Comparison of ENCODE assay signal across 16 mouse cellular contexts in the genomic region with DNA sequence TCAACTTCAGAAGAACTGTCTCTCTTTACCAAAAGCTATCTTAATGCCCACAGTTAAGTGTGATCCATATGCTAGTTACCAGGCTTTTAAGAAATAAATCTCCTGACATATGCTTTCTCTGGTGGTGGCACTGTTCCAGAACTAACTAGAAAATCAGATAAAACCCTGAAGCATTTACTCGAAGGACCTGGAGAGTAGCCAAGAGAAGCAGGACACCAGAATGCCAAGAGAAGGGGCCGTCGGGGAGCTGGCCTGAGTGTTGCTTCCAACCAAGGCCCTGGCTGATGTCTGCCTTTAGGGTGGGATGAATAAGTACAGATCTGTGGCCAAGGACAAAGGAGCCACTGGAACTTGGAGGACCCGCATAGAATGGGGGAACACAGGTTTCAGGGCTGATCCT.
DNase-seq lines count a peak whose midpoint lies in the region; ATAC-seq and TF ChIP-seq lines count a peak whose summit lies in the region.
"Had no signal": no experiment of that assay in that cellular context is flagged by ENCODE, and none has a peak within 500 bp of the region (broad histone marks: within the 10 kb centered on the region; RNA-seq: fewer than 3 reads in every experiment).

No protein-coding gene starts in this region.

- TF ChIP-seq POLR2A in lung, adult 2 months (IDR thresholded peaks at IDR 0.05; ENCODE audit: borderline replicate concordance, extremely low read depth, low read depth, low read length): no peak

- H3K36me3 ChIP-seq in embryonic facial prominence, embryonic 14.5 days (ENCODE audit: control insufficient read depth, insufficient read depth, low read length): no peaks in the 10 kb centered on the region
- no peaks in the 10 kb centered on the region for H3K36me3 ChIP-seq in embryonic facial prominence, embryonic 10.5 days (replicated peaks)
- no peaks in the 10 kb centered on the region for H3K36me3 ChIP-seq in kidney, embryonic 14.5 days (ENCODE audit: control insufficient read depth, insufficient read depth, low read length)
- H3K36me3 ChIP-seq in lung, embryonic 15.5 days: no peaks in the 10 kb centered on the region
- H3K36me3 ChIP-seq: heart, embryonic 15.5 days; hindbrain, embryonic 12.5 days; midbrain, embryonic 12.5 days had no signal

- 22% methylated on average over 4 of the region's 4 CpGs for WGBS in embryonic facial prominence, embryonic 14.5 days
- WGBS in embryonic facial prominence, embryonic 10.5 days: 94% methylated on average over 4 of the region's 4 CpGs
- 51% methylated on average over 4 of the region's 4 CpGs for whole genome bisulfite sequencing in kidney, embryonic 14.5 days
- WGBS in lung, embryonic 15.5 days: 22% methylated on average over 4 of the region's 4 CpGs
- 42% methylated on average over 4 of the region's 4 CpGs for WGBS in lung, adult 2 months

- H3K27ac ChIP-seq in embryonic facial prominence, embryonic 14.5 days (replicated peaks; ENCODE audit: low read depth, low read length): no peak overlapping the region
- H3K27ac ChIP-seq in embryonic facial prominence, embryonic 10.5 days (replicated peaks): no peak overlapping the region
- peak overlapping the region; percentile 27; the same call in 1 of the 2 replicates for H3K27ac ChIP-seq in kidney, embryonic 14.5 days (ENCODE audit: low read depth, low read length)
- no peak overlapping the region for H3K27ac ChIP-seq in lung, embryonic 15.5 days
- H3K27ac ChIP-seq: heart, embryonic 15.5 days; hindbrain, embryonic 12.5 days; midbrain, embryonic 12.5 days had no signal

- H3K9ac ChIP-seq in embryonic facial prominence, embryonic 14.5 days (ENCODE audit: low read depth, low read length): no peak overlapping the region
- H3K9ac ChIP-seq in kidney, embryonic 14.5 days (ENCODE audit: low read depth, low read length): no peak overlapping the region
- H3K9ac ChIP-seq in lung, embryonic 15.5 days: no peak overlapping the region
- H3K9ac ChIP-seq: heart, embryonic 15.5 days; hindbrain, embryonic 12.5 days; midbrain, embryonic 12.5 days had no signal

- H3K4me1 ChIP-seq in embryonic facial prominence, embryonic 14.5 days (ENCODE audit: control insufficient read depth, insufficient read depth, low read length): peaks cover 3% of the 10 kb centered on the region; the same call in 1 of the 2 replicates
- no peaks in the 10 kb centered on the region for H3K4me1 ChIP-seq in embryonic facial prominence, embryonic 10.5 days
- H3K4me1 ChIP-seq in kidney, embryonic 14.5 days (ENCODE audit: control insufficient read depth, insufficient read depth, low read length): no peaks in the 10 kb centered on the region
- H3K4me1 ChIP-seq in lung, embryonic 15.5 days: peaks cover 12% of the 10 kb centered on the region
- H3K4me1 ChIP-seq in lung, adult 2 months (ENCODE audit: control insufficient read depth, insufficient read depth, low read length): no peaks in the 10 kb centered on the region
- H3K4me1 ChIP-seq: hindbrain, embryonic 12.5 days; midbrain, embryonic 12.5 days had no signal

- no peaks in the 10 kb centered on the region for H3K9me3 ChIP-seq in embryonic facial prominence, embryonic 14.5 days (ENCODE audit: control insufficient read depth, low read length)
- 0 out of 2 replicates have a peak, but pooled peaks cover 3% of the 10 kb centered on the region for H3K9me3 ChIP-seq in embryonic facial prominence, embryonic 10.5 days
- no peaks in the 10 kb centered on the region for H3K9me3 ChIP-seq in kidney, embryonic 14.5 days (ENCODE audit: control insufficient read depth, low read length)
- H3K9me3 ChIP-seq in lung, embryonic 15.5 days: no peaks in the 10 kb centered on the region
- H3K9me3 ChIP-seq: heart, embryonic 15.5 days; hindbrain, embryonic 12.5 days; midbrain, embryonic 12.5 days had no signal

- no peak for TF ChIP-seq CTCF in lung, adult 2 months (IDR thresholded peaks at IDR 0.05; ENCODE audit: insufficient read depth, low read length)

- no peak for ATAC-seq in embryonic facial prominence, embryonic 14.5 days (ENCODE audit: low read depth)
- no peak for ATAC-seq in kidney, embryonic 14.5 days (ENCODE audit: low FRiP score, low TSS enrichment)
- 0 out of 2 replicates have a peak, but pooled peaks have one; percentile 31 for ATAC-seq in lung, embryonic 15.5 days (ENCODE audit: borderline replicate concordance, extremely low read depth, low FRiP score, low TSS enrichment)
- no peak for ATAC-seq in cerebellum, adult (ENCODE audit: insufficient number of reproducible peaks, low FRiP score, low TSS enrichment)
- ATAC-seq: intestine, embryonic 16.5 days had no signal

- DNase-seq in embryonic facial prominence, embryonic 14.5 days (ENCODE audit: low spot score): peak; percentile 81
- no peak for DNase-seq in embryonic facial prominence, embryonic 10.5 days (ENCODE audit: low spot score)
- no peak for DNase-seq in kidney, adult 8-10 months
- DNase-seq in lung, adult 2 months: no peak
- DNase-seq in NIH3T3 (ENCODE audit: low read depth): peak; percentile 2
- DNase-seq: cerebellum, adult 8-10 months; liver; lung, postnatal 4 days; right cerebral cortex, postnatal 14 days had no signal

- no peak overlapping the region for H3K4me3 ChIP-seq in embryonic facial prominence, embryonic 14.5 days (ENCODE audit: low read depth, low read length)
- H3K4me3 ChIP-seq in embryonic facial prominence, embryonic 10.5 days: no peak overlapping the region
- no peak overlapping the region for H3K4me3 ChIP-seq in kidney, embryonic 14.5 days (ENCODE audit: low read length)
- no peak overlapping the region for H3K4me3 ChIP-seq in lung, embryonic 15.5 days
- H3K4me3 ChIP-seq in lung, adult 2 months (replicated peaks; ENCODE audit: extremely low read depth, low read depth, low read length): no peak overlapping the region
- H3K4me3 ChIP-seq: heart, embryonic 15.5 days; hindbrain, embryonic 12.5 days; midbrain, embryonic 12.5 days had no signal

- H3K4me2 ChIP-seq in embryonic facial prominence, embryonic 14.5 days (ENCODE audit: low read depth, low read length): no peak overlapping the region
- H3K4me2 ChIP-seq in kidney, embryonic 14.5 days (replicated peaks; ENCODE audit: low read depth, low read length): no peak overlapping the region
- H3K4me2 ChIP-seq in lung, embryonic 15.5 days: no peak overlapping the region
- H3K4me2 ChIP-seq: heart, embryonic 15.5 days; hindbrain, embryonic 12.5 days; midbrain, embryonic 12.5 days had no signal

- no peaks in the 10 kb centered on the region for H3K27me3 ChIP-seq in embryonic facial prominence, embryonic 14.5 days (replicated peaks; ENCODE audit: control insufficient read depth, insufficient read depth, low read length)
- no peaks in the 10 kb centered on the region for H3K27me3 ChIP-seq in embryonic facial prominence, embryonic 10.5 days (replicated peaks; ENCODE audit: low read depth, poor library complexity, severe bottlenecking)
- H3K27me3 ChIP-seq in kidney, embryonic 14.5 days (ENCODE audit: control insufficient read depth, insufficient read depth, low read length): no peaks in the 10 kb centered on the region
- no peaks in the 10 kb centered on the region for H3K27me3 ChIP-seq in lung, embryonic 15.5 days
- H3K27me3 ChIP-seq: heart, embryonic 15.5 days; hindbrain, embryonic 12.5 days; midbrain, embryonic 12.5 days had no signal

Comparison
In these comparisons a context has a peak if more than half of its experiments do, and no peak if none do; other contexts are left out.
1. DNase-seq: peak in embryonic facial prominence, embryonic 14.5 days (single experiment) and NIH3T3 (single experiment); none in embryonic facial prominence, embryonic 10.5 days (single experiment), kidney, adult 8-10 months (0 of 2) and lung, adult 2 months (single experiment).